Mouse (Mus musculus): ENCODE data around the gene Olfr994. TPM values are rescaled to one million over a fixed set of nuclear protein-coding genes. Genes with fewer than 3 reads are reported as not detected.

The Olfr994 gene
- total RNA-seq (2023) = not detected in 2 replicates

GRCm38 (mm10) chr2:85436351-85436750 is at the start of gene Olfr994:
Olfr994 (minus strand) TSS chr2:85436451.

DNA sequence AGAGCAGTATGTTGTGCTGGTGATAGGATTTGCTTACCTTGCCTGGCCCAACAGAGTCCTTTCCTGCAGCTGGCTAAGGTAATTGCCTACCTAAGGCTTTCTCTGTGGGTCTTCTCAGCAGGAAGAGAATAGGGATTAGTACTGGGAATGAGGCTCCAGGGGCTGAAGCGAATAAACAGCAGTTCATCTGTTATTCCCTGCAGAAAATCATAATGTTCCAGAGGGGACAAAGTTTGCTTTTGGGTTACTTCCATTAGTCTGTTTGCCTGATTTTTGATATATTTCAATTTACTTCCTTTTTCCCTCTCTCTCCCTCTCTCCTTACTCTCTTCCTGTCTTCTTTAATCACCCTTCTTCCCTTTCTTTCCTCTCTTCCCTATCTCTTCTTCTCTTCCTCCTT is 7.3 kb upstream of the Olfr994 start, which contains the start of gene Olfr995:
TSS of gene Olfr995 (minus strand) at position 101 of the 400 bp plus-strand sequence.

DNA sequence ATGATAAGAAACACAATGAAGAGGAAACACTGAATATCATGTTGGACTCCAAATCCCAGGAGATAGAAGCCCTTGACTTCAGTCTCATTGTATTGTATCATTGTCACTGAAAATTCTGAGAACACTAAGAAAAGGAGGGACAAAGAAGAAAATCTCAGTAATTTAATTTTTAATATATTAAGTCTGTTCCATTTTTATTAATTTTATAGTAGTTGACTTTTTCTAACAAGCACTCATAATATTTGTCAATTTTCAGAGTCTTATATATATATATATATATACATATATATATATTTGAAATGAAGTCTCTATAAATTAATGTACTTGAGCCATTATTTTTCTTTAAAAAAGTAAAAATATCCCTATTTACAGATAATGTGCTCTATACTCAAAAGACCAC is 21.5 kb downstream of the Olfr994 start, which contains the start of gene Olfr993:
TSS of gene Olfr993 (minus strand) at position 101 of the 400 bp plus-strand sequence.

DNA sequence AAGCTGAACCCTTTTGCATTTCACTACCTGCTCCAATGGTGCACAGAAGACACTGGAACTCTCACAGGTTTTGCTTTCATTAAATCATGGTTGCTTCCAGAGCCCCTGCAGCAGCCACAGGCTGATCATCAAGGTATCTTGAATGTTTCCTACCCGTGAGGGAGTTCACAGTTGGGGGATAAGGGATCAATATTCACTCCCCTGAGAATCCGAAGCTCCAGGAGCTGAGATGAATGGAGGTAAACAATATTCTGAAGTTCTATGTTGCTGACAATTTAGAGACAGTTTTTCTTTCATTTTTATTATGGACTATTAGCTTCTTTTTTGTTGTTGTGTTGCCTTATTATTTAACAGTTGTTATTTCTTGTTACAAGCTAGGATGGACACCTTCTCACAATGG is 26.9 kb downstream of the Olfr994 start, which contains the start of gene Olfr992:
TSS of gene Olfr992 (minus strand) at position 101 of the 400 bp plus-strand sequence.

Other genes starting within 250 kb of the Olfr994 start
- gene Lrrc55, start 239.3 kb downstream of the Olfr994 start, total RNA-seq (2023) = not detected in 2 replicates
- gene Olfr987, start 97.1 kb downstream of the Olfr994 start, total RNA-seq (2023) = not detected in 2 replicates
- not detected in 2 replicates for gene Olfr988, start 73.2 kb downstream of the Olfr994 start, total RNA-seq (2023)
- not detected in 2 replicates for gene Olfr992, start 27.0 kb downstream of the Olfr994 start, total RNA-seq (2023)
- not detected in 2 replicates for gene Olfr993, start 21.6 kb downstream of the Olfr994 start, total RNA-seq (2023)
- not detected in 2 replicates for gene Olfr995, start 7.2 kb upstream of the Olfr994 start, total RNA-seq (2023)
- gene 4833423E24Rik, start 82.6 kb upstream of the Olfr994 start, total RNA-seq (2023) = not detected in 2 replicates
- gene Olfr996, start 142.8 kb upstream of the Olfr994 start, total RNA-seq (2023) = not detected in 2 replicates
- gene Olfr998, start 152.5 kb upstream of the Olfr994 start, total RNA-seq (2023) = not detected in 2 replicates
- not detected in 2 replicates for gene Olfr1000, start 175.5 kb upstream of the Olfr994 start, total RNA-seq (2023)
- gene Olfr1002, start 214.3 kb upstream of the Olfr994 start, total RNA-seq (2023) = not detected in 2 replicates
- not detected in 2 replicates for gene Olfr154, start 228.0 kb upstream of the Olfr994 start, total RNA-seq (2023)
- not detected in 2 replicates for gene Olfr1006, start 242.3 kb upstream of the Olfr994 start, total RNA-seq (2023)